Mouse (Mus musculus): Measurements from ENCODE around the gene Calm1. TPM values are rescaled to one million over a fixed set of nuclear protein-coding genes. Genes with fewer than 3 reads are reported as not detected.
"Not testable (repeated sequence)": the region's sequence is repeated elsewhere in the genome, so short reads cannot be mapped to it uniquely, and the experiment has no call there.

Calm1 gene
- total RNA-seq (2021), result 100 to 1,000 TPM; 484 to 513 TPM
- long read RNA-seq, experiment 1, full-length matches to known transcripts, result 1,168 of 1,624 reads
- long read RNA-seq, experiment 1, partial matches to known transcripts, result 14 of 1,624 reads
- long read RNA-seq, experiment 1, other reads (novel, unspliced or antisense), result 442 of 1,624 reads
- long read RNA-seq, experiment 2, full-length matches to known transcripts, result 1,419 of 1,962 reads
- long read RNA-seq, experiment 2, partial matches to known transcripts, result 14 of 1,962 reads
- long read RNA-seq, experiment 2, other reads (novel, unspliced or antisense), result 529 of 1,962 reads

DNA sequence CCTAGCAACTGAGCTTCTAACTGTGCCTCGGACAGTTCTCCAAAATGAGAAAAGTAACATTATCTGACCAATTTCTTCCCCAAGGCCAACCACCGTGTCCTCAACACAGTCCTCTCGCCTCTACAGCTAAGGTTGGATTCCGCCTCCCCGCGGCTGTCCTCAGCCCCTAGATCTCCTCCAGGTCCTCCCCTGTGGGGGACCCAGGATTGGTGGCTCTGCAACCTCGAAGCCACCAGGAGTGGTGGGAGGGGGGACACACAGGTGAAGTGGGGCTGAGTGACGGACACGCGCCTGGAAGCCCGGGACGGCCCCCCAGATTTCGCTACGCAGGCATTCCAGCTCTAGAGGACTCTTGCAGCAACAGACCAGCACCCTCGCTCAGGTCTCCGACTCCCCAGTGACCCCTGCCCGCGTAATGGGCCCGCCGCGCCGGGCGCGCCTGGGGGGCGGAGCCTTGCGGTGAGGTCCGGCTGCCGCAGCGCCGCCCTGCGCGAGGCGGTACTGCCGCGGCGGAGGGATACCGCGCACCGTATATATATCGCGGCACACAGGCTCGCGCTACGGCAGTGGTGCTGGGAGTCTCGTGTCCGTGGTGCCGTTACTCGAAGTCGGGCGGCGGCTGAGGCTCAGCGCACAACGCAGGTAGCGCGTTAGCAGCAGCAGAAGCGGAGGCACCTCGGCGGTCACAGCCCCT is at the start of gene Calm1:
Calm1 (plus strand) TSS at position 469 of the 694 bp plus-strand sequence.
- intact Hi-C loops (cut with DNase I), result loop anchor here (1.0 kb wide), 1 partner anchor 11 kb away; no protein-coding TSS in a partner anchor
- DNase-seq, result peak; percentile 92 to 93

DNA sequence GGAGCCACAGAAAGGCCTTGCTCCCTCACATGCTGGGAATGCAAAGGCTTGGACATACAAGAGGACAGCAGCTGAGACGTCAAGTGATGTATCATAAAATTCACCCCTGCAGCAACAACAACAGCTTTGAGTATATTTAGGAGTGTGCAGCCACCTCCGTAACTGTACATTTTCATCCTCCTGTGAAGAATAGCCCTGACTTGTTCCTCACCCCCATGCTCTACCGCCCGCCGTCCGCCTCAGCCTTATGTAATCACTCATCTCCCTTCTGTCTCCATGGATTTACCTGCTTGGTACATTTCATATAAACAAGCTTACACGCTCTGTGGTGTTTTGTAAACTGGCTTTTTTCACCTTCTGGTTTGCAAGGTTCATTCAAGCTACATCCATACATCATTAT is 46.8 kb upstream of the Calm1 start:
- intact Hi-C loops (cut with DNase I), result no loop called here
- no peak for DNase-seq

DNA sequence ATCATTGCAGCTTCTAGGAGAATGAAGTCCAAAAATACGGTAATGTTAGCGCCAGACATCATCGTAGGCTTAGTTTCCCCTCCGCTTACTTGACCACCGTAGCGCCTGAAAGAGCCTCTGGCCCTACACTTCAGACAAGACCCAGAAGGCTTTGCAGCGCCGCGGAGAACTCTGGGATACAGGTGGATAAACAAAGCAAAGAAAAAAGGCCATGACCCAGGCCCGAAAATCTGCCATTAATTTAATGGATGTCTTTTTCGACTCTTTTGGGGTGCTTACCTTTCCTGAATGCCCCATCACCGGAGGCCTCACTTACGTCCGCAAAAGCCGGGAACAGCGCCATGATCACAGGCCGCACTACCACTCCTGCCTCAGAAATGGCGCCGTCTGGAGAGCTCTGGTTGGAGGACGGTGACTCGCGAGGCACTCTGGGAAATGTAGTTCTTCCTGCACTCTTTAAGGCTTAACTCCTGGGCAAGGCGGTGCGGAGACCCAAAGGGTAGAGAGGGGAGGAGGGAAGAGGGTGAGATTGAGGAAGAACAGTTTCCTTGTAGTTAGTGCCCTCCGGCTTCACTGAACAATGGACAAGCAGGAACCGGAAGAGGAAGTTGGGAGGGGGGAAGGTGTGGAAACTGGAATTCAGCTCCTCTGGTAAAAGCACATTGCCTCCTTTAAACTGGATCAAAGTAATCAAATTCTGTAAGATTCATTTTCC is 39.8 kb upstream of the Calm1 start, which contains the start of gene Nrde2:
Nrde2 (minus strand) TSS at position 393 of the 715 bp plus-strand sequence.
- DNase-seq, result peak; percentile 84
- intact Hi-C loops (cut with DNase I), result loop anchor here (5.0 kb wide), 1 partner anchor 43 kb away; no protein-coding TSS in a partner anchor

DNA sequence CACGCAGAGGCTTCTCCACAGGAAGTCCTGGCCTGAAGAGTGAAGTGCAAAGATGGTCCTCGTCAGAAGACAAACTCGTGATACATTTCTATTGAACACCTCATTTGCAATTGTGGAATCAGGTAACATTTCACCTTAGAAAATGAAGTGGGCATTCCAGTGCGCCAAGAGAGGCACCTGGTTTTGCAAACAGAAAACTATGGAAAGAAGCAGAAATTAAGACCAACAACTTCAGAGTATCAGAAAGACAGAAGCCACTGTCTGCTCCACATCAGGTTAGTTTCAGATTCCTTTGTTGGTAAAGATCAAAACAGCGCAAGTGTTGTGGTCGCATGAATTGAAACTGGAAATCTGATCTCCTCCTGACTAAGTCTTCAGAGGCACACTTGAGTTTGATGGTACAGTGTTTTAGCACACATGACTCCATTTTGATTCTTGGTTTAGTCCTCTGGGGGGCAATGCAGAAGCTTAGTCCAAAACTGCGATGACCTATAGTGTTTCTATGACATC is 34.2 kb upstream of the Calm1 start:
- intact Hi-C loops (cut with DNase I), result no loop called here
- no peak for DNase-seq

DNA sequence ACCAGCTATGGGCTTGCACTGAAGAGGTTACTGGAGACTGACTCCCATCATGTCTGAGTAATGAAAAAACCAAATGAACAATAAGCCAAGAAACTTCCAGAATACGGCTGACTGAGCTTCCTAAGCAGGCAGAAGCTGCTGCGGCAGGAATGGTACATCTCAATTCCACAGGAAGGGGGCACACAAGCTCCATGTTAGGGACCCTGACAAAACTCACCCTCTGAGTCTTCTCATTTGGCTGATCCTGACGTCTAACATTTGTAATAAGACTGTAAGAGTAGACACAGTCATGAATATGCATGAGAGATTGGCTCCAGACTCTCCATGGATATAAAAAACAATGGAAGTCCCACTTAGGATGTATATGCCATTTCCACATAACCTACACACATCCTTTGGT is 33.1 kb upstream of the Calm1 start:
- DNase-seq, result no peak
- intact Hi-C loops (cut with DNase I), result no loop called here

DNA sequence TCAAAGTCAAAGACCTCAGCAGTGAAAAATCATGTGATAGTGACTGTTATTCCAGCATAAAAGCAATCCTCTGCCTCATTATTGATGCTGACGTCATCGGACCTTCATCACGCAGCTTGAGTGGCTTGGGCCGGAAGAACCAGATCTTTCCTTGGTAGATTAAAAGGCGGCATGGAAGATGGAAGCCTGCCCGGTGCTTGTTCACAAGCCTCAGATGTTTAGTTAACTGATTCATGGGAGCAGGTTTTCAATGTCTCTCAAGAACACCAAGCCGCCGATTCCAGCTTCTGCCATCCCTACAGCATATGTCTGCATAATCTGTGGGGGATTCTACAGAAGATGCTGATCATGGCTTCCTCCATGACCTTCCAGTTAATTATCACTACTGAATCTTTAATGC is 32.3 kb upstream of the Calm1 start:
- no peak for DNase-seq
- intact Hi-C loops (cut with DNase I), result no loop called here

DNA sequence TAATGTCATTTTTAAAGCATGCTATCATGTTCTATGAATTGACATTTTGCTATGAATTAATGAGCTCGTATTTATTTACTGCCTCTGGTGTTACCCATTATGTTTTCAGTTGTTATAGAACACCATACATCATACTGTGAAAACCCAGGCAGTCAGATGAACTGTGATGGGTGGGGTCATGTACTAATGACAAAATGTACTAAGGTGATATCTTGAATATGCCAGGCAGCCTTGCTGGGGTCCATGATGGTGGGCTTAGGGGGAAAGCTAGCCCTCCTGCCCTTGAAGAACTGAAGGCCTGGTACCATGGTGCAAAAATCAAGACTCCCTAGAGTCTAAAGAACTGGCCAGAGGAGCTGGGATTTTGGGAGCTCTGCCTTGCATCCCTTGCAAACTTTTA is 31.7 kb upstream of the Calm1 start:
- no peak for DNase-seq
- intact Hi-C loops (cut with DNase I), result no loop called here

DNA sequence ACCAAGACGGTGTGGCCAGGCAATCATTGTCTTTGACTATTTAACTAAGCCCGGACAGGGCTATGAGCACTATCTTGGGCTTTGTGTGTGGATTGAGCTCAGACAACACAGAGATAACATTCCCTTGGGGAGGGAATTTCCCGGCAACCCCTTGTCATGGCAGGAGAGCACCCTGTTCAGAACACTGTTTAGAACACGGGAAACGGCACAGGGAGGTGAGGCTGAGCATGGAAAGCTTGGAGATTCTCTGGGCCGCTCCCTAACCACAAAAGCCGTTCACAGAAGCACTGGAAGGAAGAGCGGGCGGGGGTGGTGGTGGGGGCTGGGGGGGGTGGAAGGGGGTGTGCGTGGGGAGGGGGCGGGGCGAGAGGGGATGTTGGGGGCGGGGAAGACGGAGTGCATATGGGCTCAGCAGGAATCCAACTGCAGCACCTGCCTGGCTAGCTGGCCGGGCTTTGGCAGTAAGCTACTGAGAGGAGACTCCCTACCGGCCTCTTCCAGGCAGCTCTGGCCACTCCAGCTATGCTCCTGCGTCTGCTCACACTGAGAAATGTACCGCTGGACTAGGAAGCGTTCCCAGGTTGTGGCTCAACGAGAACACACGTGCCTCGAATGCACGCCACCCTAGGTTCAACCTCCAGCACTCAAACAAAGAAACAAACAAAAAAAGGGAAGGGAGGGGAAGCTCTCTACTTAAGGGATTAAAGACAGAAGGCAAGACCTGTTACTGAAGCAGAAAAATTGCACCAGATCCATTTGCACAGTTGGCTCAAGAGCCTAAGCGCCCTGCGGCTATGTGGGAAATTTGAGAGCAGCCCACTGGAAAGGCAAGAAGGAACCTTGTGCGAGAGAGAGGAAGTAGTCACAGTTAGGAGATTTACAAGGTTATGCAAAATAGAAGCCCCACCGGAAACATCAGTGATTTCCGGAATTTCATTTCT is 31.0 kb upstream of the Calm1 start:
- intact Hi-C loops (cut with DNase I), result no loop called here

DNA sequence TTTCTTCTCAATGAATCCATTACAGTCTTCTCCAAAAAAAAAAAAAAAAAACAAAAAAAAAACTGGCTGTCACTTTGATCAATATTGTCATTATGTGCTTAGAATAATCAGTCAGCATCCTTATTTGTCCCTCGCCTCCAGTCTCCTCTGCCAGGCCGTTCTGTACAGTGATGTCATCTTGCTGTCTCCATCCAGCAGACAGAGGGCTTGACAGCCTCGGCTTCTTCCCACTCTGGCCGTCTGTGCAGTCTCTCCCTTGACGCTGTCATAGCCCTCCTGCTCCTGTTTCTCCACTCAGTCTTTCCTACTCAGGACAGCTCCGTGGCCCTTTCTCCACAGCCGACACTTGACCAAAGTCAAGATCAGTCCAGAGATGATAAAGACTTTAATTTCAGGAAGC is 26.8 kb upstream of the Calm1 start:
- intact Hi-C loops (cut with DNase I), result no loop called here
- DNase-seq, result no peak

More for the DNA sequence above, 31.0 kb upstream of the Calm1 start:
- no peak for DNase-seq

DNA sequence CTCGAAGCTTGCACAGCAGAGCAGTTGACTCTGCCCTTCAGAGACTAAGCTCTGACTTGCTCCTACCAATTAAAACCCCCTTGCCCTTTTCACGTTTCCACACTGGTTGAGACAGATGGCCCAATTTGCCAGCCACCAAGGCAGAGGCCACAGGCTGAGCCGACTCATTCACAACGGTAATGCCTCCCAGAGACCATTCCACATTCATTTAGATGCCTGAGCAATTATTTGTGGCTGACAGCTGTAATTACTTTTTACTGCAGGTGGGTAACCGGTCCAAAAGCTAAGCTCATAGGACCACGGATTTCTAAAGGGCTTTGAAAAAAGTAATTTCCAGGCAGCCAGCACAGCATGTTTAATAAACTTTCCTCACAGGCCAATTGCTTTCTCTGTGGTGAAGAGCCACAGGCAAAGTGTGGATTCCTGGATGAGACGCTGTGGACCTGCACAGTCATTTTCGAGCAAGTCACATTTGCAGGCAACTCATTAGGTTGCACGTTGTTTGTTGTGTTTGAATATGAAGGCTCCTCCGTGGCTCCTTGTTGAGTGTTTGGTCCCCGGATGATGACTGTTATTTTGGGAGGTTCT is 22.7 kb upstream of the Calm1 start:
- intact Hi-C loops (cut with DNase I), result no loop called here
- no peak for DNase-seq

DNA sequence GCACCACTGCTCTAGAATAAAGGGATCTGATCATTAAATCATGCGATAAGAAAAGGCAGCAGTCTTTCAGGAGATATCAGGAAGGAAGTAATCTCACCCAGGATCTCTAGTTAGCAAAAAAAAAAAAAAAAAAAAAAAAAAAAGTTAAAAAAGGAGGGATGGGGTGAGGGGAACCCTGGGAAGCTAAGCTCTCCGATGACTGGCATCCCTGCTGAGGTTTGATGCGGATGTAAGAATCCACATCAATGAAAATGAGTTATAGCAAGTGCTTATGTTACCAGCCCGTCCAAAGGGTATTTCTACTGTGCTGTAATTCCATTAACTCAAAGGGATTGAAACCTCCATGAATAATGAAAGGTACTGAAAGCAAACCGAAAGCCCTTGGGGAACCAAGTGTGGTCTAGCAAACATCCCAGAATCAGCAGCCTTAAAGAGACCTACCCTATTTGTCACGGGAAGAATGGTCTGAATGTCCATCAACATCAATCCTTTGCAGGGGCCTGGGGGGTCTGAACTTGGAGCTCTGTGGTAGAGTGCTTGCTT is 20.3 kb upstream of the Calm1 start:
- intact Hi-C loops (cut with DNase I), result no loop called here
- DNase-seq, result no peak

DNA sequence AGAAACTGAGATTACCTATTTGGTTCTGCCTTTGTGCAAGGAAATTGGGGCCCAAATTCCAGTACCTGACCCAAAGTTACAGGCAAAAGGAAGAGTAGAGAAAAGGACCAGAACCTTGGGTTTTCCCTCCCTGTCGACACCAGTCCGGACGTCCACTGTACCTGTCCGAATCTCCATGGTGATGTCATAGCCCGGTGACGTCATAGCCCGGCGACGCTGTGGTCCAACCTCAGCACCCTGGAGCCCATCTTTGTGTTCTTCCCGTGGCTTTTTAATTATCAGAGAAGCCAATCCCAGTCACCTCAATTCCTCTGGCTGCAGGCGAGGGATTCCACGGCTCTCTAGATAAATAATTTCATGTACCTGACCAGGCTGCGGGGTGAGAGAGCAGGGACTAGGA is 18.4 kb upstream of the Calm1 start:
- intact Hi-C loops (cut with DNase I), result no loop called here
- DNase-seq, result no peak

DNA sequence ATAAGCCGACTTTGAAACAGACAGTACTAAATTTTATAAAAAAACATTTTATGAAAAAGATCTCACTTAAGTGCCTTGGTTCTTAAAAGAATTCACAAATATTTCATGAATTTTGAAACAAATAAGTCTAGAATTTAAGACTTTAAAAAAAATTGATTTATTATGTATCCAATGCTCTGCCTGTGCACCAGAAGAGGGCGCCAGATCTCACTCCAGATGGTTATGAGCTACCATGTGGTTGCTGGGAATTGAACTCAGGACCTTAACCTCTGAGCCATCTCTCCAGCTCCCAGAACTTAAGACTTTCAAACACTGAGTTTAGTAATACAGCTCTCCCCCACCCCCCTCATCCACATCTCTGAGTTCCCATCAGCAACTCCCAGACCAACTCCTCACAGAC is 16.6 kb upstream of the Calm1 start:
- intact Hi-C loops (cut with DNase I), result no loop called here
- DNase-seq, result no peak

DNA sequence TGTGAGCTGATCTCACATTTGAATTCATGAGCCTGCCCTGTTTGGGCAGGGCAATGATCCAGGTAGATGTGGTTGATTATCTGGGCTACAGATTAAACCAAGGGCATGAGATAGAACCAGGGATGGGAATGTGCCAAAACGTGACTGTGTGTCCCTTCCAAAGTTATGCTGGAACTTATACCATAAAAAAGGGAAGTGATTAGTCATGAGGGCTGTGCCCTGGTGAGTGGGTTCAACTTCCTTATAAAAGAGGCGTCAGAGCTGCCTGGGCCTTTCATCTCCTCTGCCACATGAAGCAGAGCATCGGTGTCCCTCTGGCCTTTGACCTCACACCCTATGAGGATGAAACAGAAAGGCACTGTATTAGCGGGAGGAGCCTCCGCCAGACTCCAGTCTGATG is 15.3 kb upstream of the Calm1 start:
- intact Hi-C loops (cut with DNase I), result no loop called here
- no peak for DNase-seq

DNA sequence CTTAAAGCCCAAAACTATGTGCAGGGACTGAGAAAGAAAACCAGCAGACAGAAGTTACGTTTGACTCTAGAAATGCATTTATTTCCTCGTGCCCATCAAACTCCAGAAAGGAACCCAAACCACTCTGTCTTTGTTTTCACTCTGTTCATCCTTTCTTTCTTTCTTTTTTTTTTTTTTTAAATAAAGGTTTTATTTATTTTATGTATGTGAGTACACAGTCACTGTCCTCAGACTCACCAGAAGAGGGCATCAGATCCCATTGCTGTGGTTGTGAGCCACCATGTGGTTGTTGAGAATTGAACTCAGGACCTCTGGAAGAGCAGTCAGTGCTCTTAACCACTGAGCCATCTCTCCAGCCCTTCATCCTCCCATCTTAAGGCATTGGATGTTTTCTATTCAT is 14.3 kb upstream of the Calm1 start:
- DNase-seq; intact Hi-C loops (cut with DNase I): not testable (repeated sequence)

DNA sequence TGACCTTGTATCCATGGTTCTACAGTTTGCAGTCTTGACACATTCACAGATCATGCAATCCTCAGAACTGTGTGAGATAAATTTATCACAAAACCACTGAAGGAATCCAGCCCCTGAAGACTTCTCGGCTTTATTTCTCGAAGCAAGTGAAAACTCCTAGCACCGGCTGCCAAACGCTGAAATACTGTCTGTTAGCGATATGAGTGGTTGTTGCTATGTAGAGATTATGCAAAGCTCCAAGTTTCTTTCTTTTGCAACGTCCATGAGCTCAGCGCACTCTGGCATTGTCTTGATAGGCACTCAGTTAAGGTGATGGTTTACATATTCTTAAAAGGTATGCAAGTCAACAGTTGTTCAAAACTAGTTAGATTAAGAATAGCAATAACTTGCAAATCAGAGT is 13.3 kb upstream of the Calm1 start:
- DNase-seq, result no peak
- intact Hi-C loops (cut with DNase I), result no loop called here

DNA sequence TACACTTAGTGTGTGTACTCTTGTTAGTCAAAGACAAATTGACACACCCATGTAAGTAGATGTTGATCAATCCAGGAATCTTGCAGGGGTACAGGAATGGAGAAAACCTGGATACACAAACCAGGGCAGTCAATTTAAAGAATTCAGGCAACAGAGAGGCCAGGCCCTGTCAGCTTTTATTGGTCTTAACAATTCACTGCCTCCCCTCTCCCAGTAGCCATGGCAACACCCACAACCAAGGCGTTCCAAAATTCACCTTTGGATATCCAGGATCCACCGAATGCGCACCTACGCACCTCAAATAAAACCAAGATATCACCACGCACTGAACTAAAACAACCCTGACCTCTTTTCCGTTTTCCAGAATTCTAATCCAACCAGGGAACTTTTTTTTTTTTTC is 12.9 kb upstream of the Calm1 start:
- DNase-seq, result no peak
- intact Hi-C loops (cut with DNase I), result no loop called here

DNA sequence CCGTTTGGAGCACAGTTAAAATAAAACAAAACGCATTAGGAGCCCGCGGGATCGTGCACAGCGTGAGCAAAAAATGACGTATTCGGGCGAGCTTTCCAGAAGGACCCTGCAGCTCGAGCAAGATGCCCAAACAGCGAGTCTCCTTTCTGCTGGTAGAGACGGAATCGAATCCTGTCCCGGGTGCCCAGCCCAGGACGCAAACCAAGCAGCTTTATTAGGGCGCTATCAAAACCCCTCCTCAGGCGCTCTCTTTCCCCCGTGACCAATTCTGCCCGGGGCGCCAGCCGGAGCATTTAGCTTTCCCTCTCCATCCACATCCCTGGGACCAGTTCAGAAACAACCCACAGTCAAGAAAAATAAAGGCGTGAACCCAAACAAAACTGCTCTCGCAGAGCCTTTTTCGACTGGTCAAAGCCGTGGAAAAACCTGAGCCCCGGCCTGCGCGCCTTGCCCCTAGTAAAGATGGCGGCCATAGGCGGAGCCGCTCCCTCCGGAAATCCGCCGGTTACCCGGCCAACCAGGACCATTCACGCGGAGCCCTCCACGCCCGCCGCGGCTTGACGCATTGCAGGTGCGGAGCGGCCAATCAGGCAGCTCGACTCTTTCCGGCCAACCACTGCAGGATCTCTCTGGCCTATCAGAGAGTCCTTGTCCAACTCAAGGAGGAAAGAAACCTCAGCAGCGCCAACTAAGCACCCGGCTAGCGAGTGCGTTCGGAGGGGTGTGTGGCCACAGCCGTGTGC is 12.1 kb upstream of the Calm1 start:
- peak; percentile 96 to 99 for DNase-seq
- intact Hi-C loops (cut with DNase I), result no loop called here

Measured in gastrocnemius, postnatal 36 days (tissue).